Mouse (Mus musculus) heart, adult 2 months (tissue): Measurements from ENCODE around the gene Pgpep1.

Experiments
- CTCF ChIP-seq: fragments of 200-600 bp; IDR thresholded peaks from 2 replicates; pipeline ENCODE4 v1.8.1; 2022; ENCODE audit warnings: antibody characterized with exemption, mild to moderate bottlenecking, moderate library complexity
- EP300 ChIP-seq: fragments of 200-500 bp; IDR thresholded peaks from 2 replicates; pipeline ENCODE4 v1.6.1; 2011; ENCODE audit warnings: low read depth, low read length, control low read depth; ENCODE audit not compliant: insufficient read depth
- POLR2A ChIP-seq: fragments of 200-500 bp; IDR thresholded peaks from 2 replicates; pipeline ENCODE4 v1.6.1; 2011; ENCODE audit warnings: mild to moderate bottlenecking, low read depth, low read length, control low read depth; ENCODE audit not compliant: insufficient read depth

- TF ChIP-seq POLR2A: no peak
- TF ChIP-seq EP300: no peak
- TF ChIP-seq CTCF: no peak
These were observed 42.0 kb upstream of the Pgpep1 start for GRCm38 (mm10) chr8:70701982-70702841.
